Comparison of ENCODE assay signal across 27 mouse cellular contexts in genomic region chr12:9020431-9020830, GRCm38 (mm10).
"Had no signal": no experiment of that assay in that cellular context is flagged by ENCODE, and none has a peak within 500 bp of the region (broad histone marks: within the 10 kb centered on the region; RNA-seq: fewer than 3 reads in every experiment).

No protein-coding gene starts in this region.

- H3K9ac ChIP-seq: heart, embryonic 12.5 days; hindbrain, embryonic 12.5 days; hindbrain, embryonic 14.5 days; intestine, embryonic 15.5 days; kidney, embryonic 15.5 days; limb, embryonic 13.5 days; limb, embryonic 15.5 days; liver, embryonic 12.5 days; liver, embryonic 14.5 days had no signal

- H3K27me3 ChIP-seq: heart, embryonic 12.5 days; hindbrain, embryonic 12.5 days; intestine, embryonic 15.5 days; kidney, embryonic 15.5 days; limb, embryonic 13.5 days; limb, embryonic 15.5 days; liver, embryonic 12.5 days had no signal

- H3K27ac ChIP-seq: gastrocnemius, adult 2 months; heart, adult 2 months; hindbrain, embryonic 10.5 days; hindbrain, embryonic 12.5 days; hindbrain, embryonic 14.5 days; intestine, embryonic 15.5 days; kidney, embryonic 15.5 days; kidney, postnatal 0 days; limb, embryonic 13.5 days; limb, embryonic 15.5 days; liver, embryonic 12.5 days; liver, embryonic 14.5 days had no signal

- H3K4me3 ChIP-seq: gastrocnemius, adult 2 months; heart, adult 2 months; heart, embryonic 12.5 days; hindbrain, embryonic 10.5 days; hindbrain, embryonic 12.5 days; intestine, embryonic 15.5 days; kidney, embryonic 15.5 days; limb, embryonic 13.5 days; limb, embryonic 15.5 days; liver, embryonic 12.5 days had no signal

- DNase-seq: gastrocnemius, adult 2 months; gastrocnemius, postnatal 10 days; gastrocnemius, postnatal 25 days; heart, adult 2 months; heart, postnatal 10 days; heart, postnatal 4 days; kidney, adult 2 months; kidney, adult 9 months; kidney, postnatal 14 days; kidney, postnatal 36 days; layer of hippocampus, adult 9-11 months; layer of hippocampus, postnatal 36 days; left cerebral cortex, postnatal 4 days had no signal

- H3K4me2 ChIP-seq: heart, embryonic 12.5 days; hindbrain, embryonic 12.5 days; hindbrain, embryonic 14.5 days; intestine, embryonic 15.5 days; kidney, embryonic 15.5 days; limb, embryonic 13.5 days; limb, embryonic 15.5 days; liver, embryonic 12.5 days had no signal

- H3K9me3 ChIP-seq: heart, embryonic 12.5 days; hindbrain, embryonic 10.5 days; hindbrain, embryonic 12.5 days; intestine, embryonic 15.5 days; kidney, embryonic 15.5 days; limb, embryonic 13.5 days; limb, embryonic 15.5 days; liver, embryonic 12.5 days had no signal

- ATAC-seq: hindbrain, embryonic 16.5 days; inflammation-experienced regulatory T-cells, adult 6 months; intestine, embryonic 15.5 days; intestine, postnatal 0 days; liver, embryonic 12.5 days had no signal

- H3K4me1 ChIP-seq: heart, embryonic 12.5 days; hindbrain, embryonic 10.5 days; hindbrain, embryonic 12.5 days; intestine, embryonic 15.5 days; limb, embryonic 15.5 days; liver, embryonic 12.5 days had no signal

- H3K36me3 ChIP-seq: intestine, embryonic 15.5 days; liver, embryonic 12.5 days had no signal
